Mouse (Mus musculus) stomach, embryonic 14.5 days (tissue): ENCODE data around the gene Acap3. TPM values are rescaled to one million over a fixed set of nuclear protein-coding genes. Genes with fewer than 3 reads are reported as not detected.
A peak's percentile ranks its signal among the peaks of the same experiment; 100 is the strongest.

Experiments used
- ATAC-seq: fragments of 200-750 bp; cut with Nextera tagmentation; 2 replicates; pipeline ENCODE4 v1.8.0; 2017; ENCODE audit warnings: low read depth, moderate TSS enrichment; ENCODE audit not compliant: insufficient number of reproducible peaks, insufficient read depth, low FRiP score
- H3K27ac ChIP-seq: fragments of 300-500 bp; sonication (generic); 2 replicates; pipeline ENCODE4 v1.5.1; 2014; ENCODE audit warnings: mild to moderate bottlenecking, low read length, moderate library complexity, mixed read lengths
- H3K27me3 ChIP-seq: fragments of 300-500 bp; sonication (generic); 2 replicates; pipeline ENCODE4 v1.6.1; 2014; ENCODE audit warnings: low read length, control low read depth, mixed read lengths; ENCODE audit not compliant: control insufficient read depth, insufficient read depth
- H3K36me3 ChIP-seq: fragments of 300-500 bp; sonication (generic); 2 replicates; pipeline ENCODE4 v1.6.1; 2014; ENCODE audit warnings: mild to moderate bottlenecking, control low read depth, low read length, moderate library complexity, mixed read lengths; ENCODE audit not compliant: control insufficient read depth, insufficient read depth
- H3K4me1 ChIP-seq: fragments of 300-500 bp; sonication (generic); 2 replicates; pipeline ENCODE4 v1.6.1; 2014; ENCODE audit warnings: low read length, control low read depth, mixed read lengths; ENCODE audit not compliant: control insufficient read depth, insufficient read depth
- H3K4me2 ChIP-seq: fragments of 300-500 bp; sonication (generic); replicated peaks from 2 replicates; pipeline ENCODE4 v1.6.1; 2014; ENCODE audit warnings: low read depth, low read length, control low read depth
- H3K4me3 ChIP-seq: fragments of 300-500 bp; sonication (generic); 2 replicates; pipeline ENCODE4 v1.5.1; 2014; ENCODE audit warnings: low read depth, low read length, control low read depth
- H3K9ac ChIP-seq: fragments of 300-500 bp; sonication (generic); replicated peaks from 2 replicates; pipeline ENCODE4 v1.6.1; 2014; ENCODE audit warnings: low read depth, mild to moderate bottlenecking, control low read depth, low read length, moderate library complexity, mixed read lengths
- H3K9me3 ChIP-seq: fragments of 300-500 bp; sonication (generic); 2 replicates; pipeline ENCODE4 v1.6.1; 2016; ENCODE audit warnings: low read depth, low read length, control low read depth; ENCODE audit not compliant: control insufficient read depth
- WGBS: fragments of 180-500 bp; shearing (Covaris S2); extraction: QIAGEN DNeasy Blood & Tissue Kit; methylation state at CpG from one replicate; pipeline ENCODE4 v1.1.7; 2014; 5-methylcytosine and 5-hydroxymethylcytosine counted together
- polyA plus RNA-seq: library from polyadenylated mRNA; unstranded; fragments of >200 nt; fragmentation: Nextera tagmentation; extraction: Ambion mirVana; gene quantifications from 2 replicates; pipeline ENCODE4 v1.2.1, GENCODE M21; 2014

Acap3 gene
- polyA plus RNA-seq, 1 experiment from 2014 or later = 16.0 TPM

DNA sequence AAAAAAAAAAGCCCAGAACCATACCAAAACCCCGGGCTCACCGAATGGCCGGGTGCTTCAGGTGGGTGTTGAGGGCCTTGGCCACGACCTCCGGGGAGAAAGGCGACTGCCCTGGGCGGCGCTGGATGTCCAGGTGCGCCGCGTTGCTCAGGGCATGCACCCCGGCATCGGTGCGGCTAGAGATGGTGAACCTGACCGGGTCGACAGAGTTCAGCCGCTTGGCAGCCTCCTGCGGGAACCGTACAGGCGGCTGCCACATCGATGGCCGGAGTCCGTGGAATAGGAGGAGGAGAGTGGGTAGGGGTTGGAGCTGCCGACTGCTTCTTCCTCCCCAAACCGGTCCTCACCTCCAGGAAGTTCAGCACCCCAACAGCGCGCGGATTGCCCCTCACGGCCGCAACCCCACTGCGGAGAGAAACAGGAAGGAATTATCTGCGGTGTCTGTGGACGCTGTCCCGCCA, 581 bp upstream of the Acap3 start:
- H3K4me1 ChIP-seq = peaks cover 31% of the 10 kb centered on the region
- H3K4me2 ChIP-seq = peak overlapping the region; percentile 91
- H3K9ac ChIP-seq = peak overlapping the region; percentile 71
- peak overlapping the region; percentile 27; the same call in 1 of the 2 replicates for H3K27ac ChIP-seq
- no peaks in the 10 kb centered on the region for H3K27me3 ChIP-seq
- under 1% methylated on average over 34 of the region's 34 CpGs for WGBS
- H3K36me3 ChIP-seq = peaks cover 38% of the 10 kb centered on the region
- H3K9me3 ChIP-seq = no peaks in the 10 kb centered on the region
- peak overlapping the region; percentile 88 for H3K4me3 ChIP-seq
- ATAC-seq = no peak

- under 1% methylated on average over 27 of the region's 56 CpGs for WGBS
- Histone ChIP-seq H3K27ac (peak overlapping the region; percentile 96), H3K4me3 (peak overlapping the region; percentile 88), H3K4me1 (peaks cover 31% of the 10 kb centered on the region), H3K36me3 (peaks cover 32% of the 10 kb centered on the region), H3K4me2 (peak overlapping the region; percentile 91), H3K27me3 (no peaks in the 10 kb centered on the region), H3K9ac (peak overlapping the region; percentile 71), H3K9me3 (no peaks in the 10 kb centered on the region)
- ATAC-seq = peak; percentile 89
These were observed 395 bp downstream of the Acap3 start for GRCm38 (mm10) chr4:155892017-155892416.

GRCm38 (mm10) chr4:155892438-155893211, 1.0 kb downstream of the Acap3 start:
- H3K27ac ChIP-seq = peak overlapping the region; percentile 96
- peak overlapping the region; percentile 88 for H3K4me3 ChIP-seq
- H3K4me1 ChIP-seq = peaks cover 31% of the 10 kb centered on the region
- no peaks in the 10 kb centered on the region for H3K27me3 ChIP-seq
- ATAC-seq = peak; percentile 12
- H3K9me3 ChIP-seq = no peaks in the 10 kb centered on the region
- WGBS = 4% methylated on average over 37 of the region's 37 CpGs
- peaks cover 27% of the 10 kb centered on the region for H3K36me3 ChIP-seq
- peak overlapping the region; percentile 91 for H3K4me2 ChIP-seq
- H3K9ac ChIP-seq = peak overlapping the region; percentile 71

GRCm38 (mm10) chr4:155893212-155893690, 1.6 kb downstream of the Acap3 start:
- H3K27me3 ChIP-seq = no peaks in the 10 kb centered on the region
- H3K27ac ChIP-seq = no peak overlapping the region
- peaks cover 31% of the 10 kb centered on the region for H3K4me1 ChIP-seq
- peak overlapping the region; percentile 88 for H3K4me3 ChIP-seq
- peak overlapping the region; percentile 71; the same call in 1 of the 2 replicates for H3K9ac ChIP-seq
- H3K36me3 ChIP-seq = peaks cover 21% of the 10 kb centered on the region
- H3K4me2 ChIP-seq = peak overlapping the region; percentile 91
- WGBS = 73% methylated on average over 8 of the region's 8 CpGs
- no peaks in the 10 kb centered on the region for H3K9me3 ChIP-seq
- no peak for ATAC-seq

DNA sequence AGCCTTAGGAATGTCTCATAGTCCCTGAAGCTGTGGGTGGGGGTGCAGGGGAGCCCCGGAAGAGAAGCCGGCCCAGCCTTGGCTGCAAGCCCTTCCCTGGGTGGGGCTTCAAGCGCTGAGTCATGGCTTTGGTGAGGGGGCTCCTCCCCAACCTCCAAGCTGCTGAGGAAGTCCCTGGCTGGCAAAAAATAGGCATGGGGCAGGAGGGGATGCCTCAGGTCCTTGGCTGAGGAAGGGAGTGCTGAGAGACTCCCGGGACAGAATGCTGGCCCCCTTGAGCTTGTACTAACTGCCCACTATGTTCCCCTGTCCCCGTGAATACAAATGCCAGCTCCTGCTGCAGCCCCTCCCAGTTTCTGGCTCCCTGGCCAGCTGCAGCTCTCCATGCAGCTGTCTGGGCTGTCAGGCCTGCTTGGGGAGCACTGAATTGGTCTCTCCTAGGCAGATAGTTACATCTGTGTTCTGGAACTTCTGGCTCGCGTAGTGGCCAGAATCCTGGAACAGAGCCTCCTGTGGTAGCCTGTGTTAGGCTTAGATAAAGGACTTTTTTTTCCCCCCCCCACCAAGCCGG, 2.8 kb downstream of the Acap3 start:
- peaks cover 10% of the 10 kb centered on the region for H3K36me3 ChIP-seq
- H3K27me3 ChIP-seq = no peaks in the 10 kb centered on the region
- H3K4me3 ChIP-seq = peak overlapping the region; percentile 8; the same call in 1 of the 2 replicates
- peak overlapping the region; percentile 31 for H3K4me2 ChIP-seq
- H3K9ac ChIP-seq = 0 out of 2 replicates have a peak overlapping the region, but pooled peaks have one; percentile 11
- H3K9me3 ChIP-seq = no peaks in the 10 kb centered on the region
- no peak overlapping the region for H3K27ac ChIP-seq
- peaks cover 31% of the 10 kb centered on the region for H3K4me1 ChIP-seq
- 24% methylated on average over 8 of the region's 8 CpGs for WGBS
- ATAC-seq = no peak

- H3K9ac ChIP-seq = no peak overlapping the region
- 31% methylated on average over 6 of the region's 6 CpGs for WGBS
- peaks cover 29% of the 10 kb centered on the region for H3K4me1 ChIP-seq
- H3K4me2 ChIP-seq = peak overlapping the region; percentile 31
- H3K36me3 ChIP-seq = peaks cover 12% of the 10 kb centered on the region
- no peaks in the 10 kb centered on the region for H3K9me3 ChIP-seq
- H3K27ac ChIP-seq = no peak overlapping the region
- ATAC-seq = no peak
- H3K27me3 ChIP-seq = no peaks in the 10 kb centered on the region
- no peak overlapping the region for H3K4me3 ChIP-seq
These were observed 3.6 kb downstream of the Acap3 start for GRCm38 (mm10) chr4:155895216-155895615.

DNA sequence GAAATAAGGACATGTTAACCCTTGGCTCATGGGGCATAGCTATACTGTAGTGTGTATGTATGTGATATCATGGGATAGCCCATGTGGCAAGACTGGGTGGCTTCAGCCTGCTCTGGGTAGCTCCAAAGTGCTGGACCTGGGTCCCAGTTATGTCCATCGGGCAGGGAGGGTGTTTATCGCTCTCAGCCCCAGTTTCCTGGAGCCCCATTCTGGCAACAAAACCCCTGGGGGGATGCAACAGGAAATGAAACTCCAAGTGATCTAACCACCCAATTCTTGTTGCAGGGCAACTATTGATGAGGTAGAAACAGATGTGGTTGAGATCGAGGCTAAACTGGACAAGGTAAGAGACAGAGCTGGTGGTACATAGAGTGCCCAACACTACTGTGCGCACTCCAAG, 4.2 kb downstream of the Acap3 start:
- H3K9me3 ChIP-seq = no peaks in the 10 kb centered on the region
- 96% methylated on average over 4 of the region's 4 CpGs for WGBS
- no peak overlapping the region for H3K27ac ChIP-seq
- peaks cover 11% of the 10 kb centered on the region for H3K36me3 ChIP-seq
- H3K9ac ChIP-seq = no peak overlapping the region
- no peak overlapping the region for H3K4me3 ChIP-seq
- peaks cover 24% of the 10 kb centered on the region for H3K4me1 ChIP-seq
- ATAC-seq = no peak
- H3K27me3 ChIP-seq = no peaks in the 10 kb centered on the region
- H3K4me2 ChIP-seq = no peak overlapping the region

GRCm38 (mm10) chr4:155896461-155896860, 4.8 kb downstream of the Acap3 start:
- no peak overlapping the region for H3K27ac ChIP-seq
- no peak for ATAC-seq
- peaks cover 24% of the 10 kb centered on the region for H3K4me1 ChIP-seq
- no peaks in the 10 kb centered on the region for H3K9me3 ChIP-seq
- no peaks in the 10 kb centered on the region for H3K27me3 ChIP-seq
- H3K4me2 ChIP-seq = no peak overlapping the region
- H3K36me3 ChIP-seq = peaks cover 11% of the 10 kb centered on the region
- 97% methylated on average over 12 of the region's 12 CpGs for WGBS
- H3K9ac ChIP-seq = no peak overlapping the region
- H3K4me3 ChIP-seq = no peak overlapping the region
